Mouse (Mus musculus) frontal cortex, postnatal 25 days (tissue): ENCODE data around the gene Cel.

Experiments used
- DNase-seq, 2 experiments: peaks; one replicate each; pipeline ENCODE4 v3.0.0; 2022; ENCODE audit warnings: low spot score in 2 of 2

The Cel gene

GRCm38 (mm10) chr2:28563303-28563702, at the start of gene Cel:
Gene Cel, minus strand, starts transcription at chr2:28563403.
- no peak for DNase-seq

DNA sequence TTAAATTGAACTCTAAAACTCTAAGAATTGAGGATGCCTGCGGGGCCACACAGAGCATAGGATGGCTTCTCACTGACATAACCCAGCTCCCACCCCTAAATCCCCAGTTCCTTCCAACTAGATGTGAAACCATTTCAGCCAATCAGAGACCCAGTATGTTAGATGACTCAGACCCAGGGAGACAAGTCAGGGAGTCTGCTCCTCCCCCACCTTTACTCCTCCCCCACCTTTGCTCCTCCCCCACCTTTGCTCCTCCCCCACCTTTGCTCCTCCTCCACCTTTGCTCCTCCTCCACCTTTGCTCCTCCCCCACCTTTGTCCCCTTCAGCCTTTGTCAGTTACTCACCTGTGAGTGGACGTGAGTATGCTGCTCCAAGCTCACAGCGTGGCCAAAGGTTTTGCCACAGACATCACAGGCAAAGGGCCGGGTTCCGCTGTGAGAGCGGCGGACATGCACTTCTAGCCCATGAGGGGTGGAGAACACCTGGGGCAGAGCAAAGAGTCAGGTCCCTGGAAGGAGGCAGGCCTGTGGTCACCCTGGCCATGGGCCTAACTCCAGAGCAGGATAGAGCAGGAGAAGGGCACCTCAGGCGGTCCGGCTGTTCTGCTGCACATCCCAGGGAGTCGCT, 49.3 kb upstream of the Cel start:
- no peak for DNase-seq

GRCm38 (mm10) chr2:28611407-28611787, 48.2 kb upstream of the Cel start:
- no peak for DNase-seq

DNA sequence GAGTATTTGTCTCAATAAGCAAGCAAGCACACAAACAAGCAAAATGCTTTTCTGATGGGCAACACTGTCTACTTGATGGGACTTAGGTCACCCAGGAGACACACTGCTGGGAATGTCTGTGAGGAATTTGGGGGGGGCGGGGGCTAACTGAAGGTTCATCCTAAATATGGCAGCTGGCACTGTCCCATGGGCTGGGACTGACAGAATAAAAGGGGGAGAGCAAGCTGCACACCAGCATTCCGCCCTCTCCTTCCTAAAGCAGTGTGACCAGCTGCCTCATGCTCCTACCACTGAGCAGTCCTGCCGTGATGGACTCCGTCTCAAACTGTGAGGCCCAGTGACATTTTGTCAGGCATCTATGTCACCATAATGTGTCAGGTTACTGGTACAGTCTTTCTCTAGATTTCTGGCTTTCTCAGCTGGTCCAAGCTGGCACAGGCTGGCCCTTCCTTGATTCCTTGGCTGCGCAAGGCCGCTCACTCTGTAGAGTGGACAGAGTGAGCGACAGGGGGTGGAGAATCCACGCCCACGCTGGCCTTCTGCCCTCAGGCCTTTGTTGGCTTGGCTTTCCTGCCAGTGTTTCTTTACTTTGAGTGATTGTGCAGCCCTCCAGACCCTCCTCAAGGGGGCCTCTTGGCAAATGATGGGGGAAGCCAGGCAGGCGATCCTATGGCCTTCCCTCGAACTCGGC, 47.7 kb upstream of the Cel start:
- DNase-seq = no peak

GRCm38 (mm10) chr2:28609851-28610250, 46.6 kb upstream of the Cel start:
- no peak for DNase-seq

DNA sequence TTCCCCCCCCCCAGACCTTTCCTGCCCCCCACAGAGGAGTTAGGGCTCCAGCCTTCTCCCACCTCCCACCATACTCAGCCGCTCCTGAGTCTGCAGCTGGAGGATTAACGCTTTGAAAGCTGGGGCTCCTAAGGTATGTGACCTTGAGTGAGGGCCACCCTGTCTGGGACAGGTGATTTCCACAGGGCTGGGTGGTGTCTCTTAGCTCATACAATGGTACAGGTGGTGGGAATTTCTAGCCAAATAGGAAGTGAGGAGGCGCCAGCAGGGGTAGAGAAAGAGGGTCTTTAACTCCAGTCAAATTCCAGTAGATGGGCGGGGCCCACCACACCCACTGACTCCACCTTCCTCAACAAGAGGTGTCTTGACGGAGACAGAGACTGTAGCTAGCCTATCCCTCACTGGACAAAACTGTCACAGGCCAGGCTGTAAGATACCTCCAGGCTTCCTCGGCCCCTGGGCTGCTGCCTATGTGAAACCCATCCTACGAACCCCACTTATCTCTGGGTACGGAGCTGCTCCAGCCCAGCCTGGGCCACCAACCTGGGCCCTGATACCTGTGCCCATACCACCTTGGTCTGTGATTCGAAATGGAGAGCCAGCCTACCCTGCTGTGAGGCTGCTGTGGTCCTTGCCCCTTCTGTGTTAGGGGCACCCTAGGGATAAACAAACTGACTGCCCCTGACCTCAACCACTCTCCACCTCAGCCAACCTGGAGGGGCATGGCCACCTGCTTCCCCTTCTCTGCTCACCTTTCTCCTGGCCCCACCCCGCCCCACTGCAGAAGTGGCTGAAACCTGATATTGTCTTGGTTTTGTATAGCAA, 44.4 kb upstream of the Cel start:
- no peak for DNase-seq

- DNase-seq = no peak
These were observed 43.6 kb upstream of the Cel start for GRCm38 (mm10) chr2:28606601-28607340.

DNA sequence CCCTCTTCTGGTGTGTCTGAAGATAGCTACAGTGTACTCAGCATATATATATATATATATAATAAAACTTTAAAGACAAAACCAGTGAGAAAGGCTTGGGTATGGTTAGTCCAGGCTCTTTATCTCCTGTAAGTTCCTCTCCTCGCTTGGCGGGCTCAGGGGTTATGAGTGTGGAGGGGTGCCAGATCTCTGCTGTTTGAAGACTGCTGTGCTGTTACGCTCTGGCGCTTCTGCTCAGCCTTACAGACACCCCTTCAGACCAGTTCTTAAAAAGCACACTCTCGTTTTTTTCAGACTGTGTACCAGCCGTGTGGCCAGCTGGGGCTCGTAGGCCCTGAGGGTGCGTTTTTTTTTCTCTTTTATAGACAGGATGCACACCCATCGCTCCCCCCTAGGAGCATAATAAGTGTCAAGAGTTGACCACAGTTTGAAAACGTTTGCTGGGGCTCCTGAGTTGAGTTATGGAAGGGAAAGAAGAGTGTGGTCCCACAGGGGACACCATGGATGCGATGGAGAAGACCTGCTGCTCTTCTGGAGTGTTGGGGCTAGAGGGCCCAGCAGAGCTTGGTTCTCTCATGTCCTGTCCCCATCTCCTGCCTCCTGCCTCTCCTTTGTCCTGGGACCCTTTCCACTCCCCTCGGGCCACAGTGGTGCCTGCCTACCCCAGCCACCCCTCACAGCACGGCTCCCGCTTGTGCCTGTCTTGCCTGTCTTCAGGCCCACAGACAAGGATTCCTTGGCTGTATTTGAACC, 42.8 kb upstream of the Cel start:
- DNase-seq = no peak

DNA sequence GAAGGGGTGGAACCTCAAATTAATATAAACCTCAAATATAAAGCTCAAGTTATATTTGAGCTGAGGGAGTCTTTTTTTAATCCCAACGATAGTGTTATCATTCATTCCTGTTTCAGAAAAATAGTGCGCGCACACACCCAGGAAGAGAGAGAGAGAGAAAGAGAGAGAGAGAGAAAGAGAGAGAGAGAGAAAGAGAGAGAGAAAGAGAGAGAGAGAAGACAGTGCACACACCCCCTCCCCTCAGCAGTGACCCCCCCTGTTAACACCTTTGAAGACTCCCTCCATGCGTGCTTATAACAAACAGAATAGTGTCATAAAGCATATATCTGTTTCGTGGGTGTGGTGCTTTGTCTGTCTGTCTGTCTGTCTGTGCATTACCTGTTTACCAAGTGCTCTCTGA, 40.3 kb upstream of the Cel start:
- no peak for DNase-seq

GRCm38 (mm10) chr2:28601720-28602590, 38.8 kb upstream of the Cel start:
- DNase-seq = no peak

- DNase-seq = no peak
These were observed 36.3 kb upstream of the Cel start for GRCm38 (mm10) chr2:28599569-28599900.

DNA sequence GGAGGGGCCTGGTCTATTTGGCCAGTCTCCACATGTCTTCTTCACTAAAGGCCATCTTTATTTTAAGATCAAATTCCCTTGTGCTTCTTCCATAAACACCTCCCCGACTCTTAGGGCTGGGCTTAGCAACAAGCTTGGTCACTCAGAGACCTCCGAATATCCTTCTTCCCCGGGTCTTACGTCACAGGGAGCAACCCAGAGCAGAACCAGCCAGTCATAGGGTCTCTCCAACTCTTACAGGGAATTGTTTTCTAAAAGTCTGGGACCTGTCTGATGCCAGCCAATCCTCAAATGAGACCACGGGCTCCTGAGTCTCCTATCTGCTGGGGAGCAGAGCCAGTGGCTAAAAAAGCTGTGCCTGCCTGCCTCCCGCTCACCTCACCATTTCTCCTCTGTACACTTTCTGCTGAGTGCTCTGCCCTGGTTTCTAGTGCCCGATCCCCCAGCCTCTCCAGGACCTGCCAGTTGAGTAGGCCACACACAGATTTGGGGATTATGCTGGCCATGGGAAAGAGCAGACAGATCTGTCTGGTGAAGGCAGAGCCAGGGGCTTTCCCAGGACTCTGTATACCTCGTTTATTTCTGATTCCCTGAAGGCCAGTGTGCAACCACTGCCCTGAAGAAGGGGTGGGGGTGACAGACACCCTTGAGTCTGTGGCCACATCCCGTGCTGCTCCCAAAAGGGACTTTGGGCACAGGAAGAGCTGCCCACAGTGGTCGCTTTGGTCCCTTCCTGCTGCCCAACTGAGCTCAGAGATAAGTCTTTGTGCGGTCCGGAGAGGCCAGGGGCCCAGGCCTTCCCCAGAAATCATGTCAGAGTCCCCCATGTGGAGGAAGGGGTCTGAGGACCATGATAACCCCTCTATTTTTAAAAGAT, 35.7 kb upstream of the Cel start:
- DNase-seq = no peak

DNA sequence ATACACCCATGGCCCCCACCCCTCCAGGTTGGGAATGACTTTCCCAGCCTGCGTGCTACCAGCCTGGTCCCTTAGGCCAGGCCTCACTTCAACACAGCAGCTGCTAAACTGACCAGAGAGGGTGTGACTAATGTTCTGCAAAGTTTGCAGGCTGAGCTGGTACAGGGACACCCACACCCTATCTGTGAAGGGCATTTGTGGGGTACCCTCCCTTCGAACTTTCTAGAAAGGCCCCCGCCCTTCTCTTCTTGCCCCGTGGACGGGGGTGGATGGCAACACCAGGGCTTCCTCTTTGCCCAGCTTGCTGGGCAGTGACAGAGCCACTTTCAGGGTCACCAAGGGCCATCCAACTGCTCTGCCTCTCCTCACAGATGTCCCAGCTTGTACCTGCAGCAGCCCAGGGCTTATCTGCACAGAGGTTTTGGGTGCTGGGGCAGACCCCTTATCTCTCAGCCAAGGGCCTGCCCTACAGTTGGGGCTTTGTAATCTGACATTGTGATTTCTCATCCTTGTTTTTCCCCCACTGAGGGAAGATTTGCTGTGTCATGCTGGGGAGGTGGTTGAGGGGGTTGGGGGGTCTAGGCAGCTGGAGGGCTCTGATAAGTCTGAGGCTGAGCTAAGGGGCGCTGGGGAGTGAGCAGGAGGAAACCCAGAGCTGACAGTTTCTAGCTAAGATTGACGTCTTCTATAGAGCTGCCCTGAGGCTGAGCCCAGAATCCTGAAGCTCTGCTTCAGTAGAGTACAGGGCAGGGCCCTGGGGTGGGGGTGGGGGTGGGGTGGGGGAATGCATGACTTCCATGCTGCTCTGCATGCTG, 34.7 kb upstream of the Cel start:
- DNase-seq = no peak

DNA sequence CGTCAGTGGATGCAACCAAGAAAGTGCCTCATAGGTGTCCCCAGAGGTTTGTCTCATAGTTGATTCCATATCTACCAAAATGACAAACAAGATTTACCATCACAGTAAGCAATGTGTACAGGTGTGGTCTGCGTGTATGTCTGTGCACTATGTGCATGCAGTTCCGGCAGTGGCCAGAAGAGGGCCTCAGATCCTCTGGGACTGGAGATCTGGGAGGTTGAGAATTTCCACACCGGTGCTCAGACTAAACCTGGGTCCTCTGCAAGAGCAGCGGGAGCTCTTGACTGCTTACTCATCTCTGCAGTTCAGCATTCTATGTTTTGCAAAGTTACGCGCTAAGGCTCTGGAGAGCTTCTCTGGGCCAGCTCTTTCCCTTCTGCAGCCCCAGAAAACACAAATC, 33.8 kb upstream of the Cel start:
- no peak for DNase-seq

DNA sequence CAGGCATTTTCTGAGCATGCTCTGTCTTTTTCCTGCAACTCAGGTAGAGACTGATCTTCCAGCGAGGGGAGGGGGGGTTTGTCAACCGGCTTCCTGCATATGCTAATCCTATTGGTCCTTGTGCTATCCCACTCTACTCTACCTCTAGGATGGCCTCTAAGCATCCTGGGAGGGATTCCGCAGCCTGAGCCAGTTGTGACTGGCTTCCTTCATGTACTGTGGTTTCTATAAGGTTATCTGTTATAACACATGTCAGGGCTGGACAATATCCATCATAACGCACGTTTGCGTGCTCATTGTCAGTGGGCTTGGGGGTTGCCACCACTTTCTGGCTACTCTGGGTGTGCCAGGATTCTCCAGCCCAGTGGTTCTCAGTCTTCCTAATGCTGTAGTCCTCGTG, 32.8 kb upstream of the Cel start:
- DNase-seq = no peak

DNA sequence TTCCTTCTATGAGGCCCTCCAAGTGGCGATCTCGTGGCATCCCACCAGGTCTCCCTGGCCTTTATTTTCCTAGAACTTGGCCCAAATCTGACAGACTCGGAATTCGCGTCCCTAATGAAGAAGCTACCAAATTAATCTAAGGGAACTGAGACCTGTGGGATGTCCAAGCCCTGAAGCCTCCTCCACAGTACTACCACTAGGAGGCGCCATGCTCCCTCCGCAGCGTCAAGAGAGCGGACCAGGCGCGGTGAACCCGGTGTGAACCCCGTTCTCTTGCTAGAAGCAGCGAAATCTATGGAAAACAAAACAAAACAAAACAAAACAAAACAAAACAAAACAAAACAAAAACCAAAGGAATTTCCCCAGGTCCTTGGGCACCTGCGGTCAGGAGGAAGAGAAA, 29.6 kb upstream of the Cel start:
- DNase-seq = no peak

DNA sequence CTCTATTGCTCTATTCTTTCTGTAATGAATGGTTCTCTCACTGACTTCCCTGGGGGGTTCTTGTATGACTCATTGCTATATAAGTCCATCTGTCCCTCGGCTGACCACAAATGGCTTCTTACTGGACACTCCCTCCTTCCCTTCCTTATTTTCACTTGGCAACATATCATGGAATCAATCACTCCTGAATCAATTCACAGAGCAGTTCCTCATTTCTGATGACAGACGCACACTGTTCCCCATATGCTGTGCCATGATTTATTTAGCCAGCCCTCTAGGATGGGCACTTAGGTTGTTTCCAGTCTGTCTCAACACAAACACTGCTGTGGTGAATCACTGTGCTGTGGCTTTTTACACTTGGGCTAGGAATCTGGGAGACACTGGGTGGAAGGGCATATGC, 28.3 kb upstream of the Cel start:
- DNase-seq = no peak

GRCm38 (mm10) chr2:28588574-28588973, 25.4 kb upstream of the Cel start:
- no peak for DNase-seq

- no peak for DNase-seq
These were observed 22.5 kb upstream of the Cel start for GRCm38 (mm10) chr2:28585730-28586129.
